Mouse (Mus musculus): Measurements from ENCODE around the gene Ier2. TPM values are rescaled to one million over a fixed set of nuclear protein-coding genes. Genes with fewer than 3 reads are reported as not detected.

The Ier2 gene
- total RNA-seq (2021) = 1 to 10 TPM; 5.9 to 6.5 TPM
- long read RNA-seq, experiment 1, transcript Ier2-201 (1 exons, 1,522 nt) = major isoform, 25 of 25 reads
- long read RNA-seq, experiment 1, partial matches to known transcripts = 0 of 25 reads
- long read RNA-seq, experiment 1, other reads (novel, unspliced or antisense) = 0 of 25 reads
- long read RNA-seq, experiment 2, transcript Ier2-201 (1 exons, 1,522 nt) = major isoform, 20 of 20 reads
- long read RNA-seq, experiment 2, partial matches to known transcripts = 0 of 20 reads
- long read RNA-seq, experiment 2, other reads (novel, unspliced or antisense) = 0 of 20 reads

- DNase-seq = peak; percentile 95
- Histone ChIP-seq H3K27ac (peak within 1 kb of the TSS; percentile 98), H3K4me3 (peak within 1 kb of the TSS; percentile 85)
- no peak; the same call in 1 of the 2 replicates for TF ChIP-seq CTCF (IDR thresholded peaks at IDR 0.05)
- intact Hi-C loops (cut with DNase I) = loop anchor here (10.0 kb wide), 1 partner anchor 312 kb away; the partner anchor contains the start of gene Junb
Measured at GRCm38 (mm10) chr8:84662581-84663065, at the start of gene Ier2. Ier2 (minus strand) TSS chr8:84662852.

- intact Hi-C loops (cut with DNase I) = no loop called here
- TF ChIP-seq CTCF (IDR thresholded peaks at IDR 0.05) = no peak
- Histone ChIP-seq H3K27ac (peak overlapping the region; percentile 87), H3K4me3 (peak overlapping the region; percentile 43)
- peak; percentile 77 for DNase-seq
Measured at GRCm38 (mm10) chr8:84711933-84712758, 49.5 kb upstream of the Ier2 start.

- H3K27ac ChIP-seq = peak overlapping the region; percentile 87
- intact Hi-C loops (cut with DNase I) = no loop called here
- TF ChIP-seq CTCF (IDR thresholded peaks at IDR 0.05) = no peak
- DNase-seq = peak; percentile 29
- no peak overlapping the region for H3K4me3 ChIP-seq
Measured at GRCm38 (mm10) chr8:84711312-84711711, 48.7 kb upstream of the Ier2 start.

GRCm38 (mm10) chr8:84709931-84710330 is 47.3 kb upstream of the Ier2 start:
- Histone ChIP-seq H3K4me3 (no peak overlapping the region), H3K27ac (peak overlapping the region; percentile 87)
- peak; percentile 56 for DNase-seq
- TF ChIP-seq CTCF (IDR thresholded peaks at IDR 0.05) = no peak
- intact Hi-C loops (cut with DNase I) = loop anchor here (1.0 to 2.0 kb wide), 2 partner anchors 57 to 102 kb away; no protein-coding TSS in a partner anchor

GRCm38 (mm10) chr8:84708774-84709475 is 46.3 kb upstream of the Ier2 start:
- Histone ChIP-seq H3K4me3 (peak overlapping the region; percentile 15; the same call in 1 of the 2 replicates), H3K27ac (peak overlapping the region; percentile 87)
- DNase-seq = peak; percentile 92
- TF ChIP-seq CTCF (IDR thresholded peaks at IDR 0.05) = peak; percentile 98; the same call in 1 of the 2 replicates
- intact Hi-C loops (cut with DNase I) = loop anchor here (1.0 to 2.0 kb wide), 2 partner anchors 58 to 103 kb away; no protein-coding TSS in a partner anchor

- Histone ChIP-seq H3K27ac (peak overlapping the region; percentile 87), H3K4me3 (peak overlapping the region; percentile 58)
- intact Hi-C loops (cut with DNase I) = loop anchor here (2.0 kb wide), 1 partner anchor 59 kb away; no protein-coding TSS in a partner anchor
- TF ChIP-seq CTCF (IDR thresholded peaks at IDR 0.05) = no peak
- peak; percentile 73 for DNase-seq
Measured at GRCm38 (mm10) chr8:84708071-84708541, 45.5 kb upstream of the Ier2 start.

- no peak for TF ChIP-seq CTCF (IDR thresholded peaks at IDR 0.05)
- peak; percentile 70 for DNase-seq
- H3K27ac ChIP-seq = peak overlapping the region; percentile 87
- intact Hi-C loops (cut with DNase I) = no loop called here
- H3K4me3 ChIP-seq = peak overlapping the region; percentile 58
Measured at GRCm38 (mm10) chr8:84707267-84707883, 44.7 kb upstream of the Ier2 start.

- TF ChIP-seq CTCF (IDR thresholded peaks at IDR 0.05) = no peak
- Histone ChIP-seq H3K4me3 (peak overlapping the region; percentile 58), H3K27ac (peak overlapping the region; percentile 87)
- intact Hi-C loops (cut with DNase I) = no loop called here
- peak; percentile 79 for DNase-seq
Measured at GRCm38 (mm10) chr8:84706610-84707266, 44.1 kb upstream of the Ier2 start.

- intact Hi-C loops (cut with DNase I) = no loop called here
- H3K4me3 ChIP-seq = peak overlapping the region; percentile 58
- no peak for DNase-seq
- no peak for TF ChIP-seq CTCF (IDR thresholded peaks at IDR 0.05)
- peak overlapping the region; percentile 87 for H3K27ac ChIP-seq
Measured at GRCm38 (mm10) chr8:84705960-84706359, 43.3 kb upstream of the Ier2 start.

GRCm38 (mm10) chr8:84704867-84705831 is 42.5 kb upstream of the Ier2 start:
- Histone ChIP-seq H3K27ac (peak overlapping the region; percentile 87), H3K4me3 (peak overlapping the region; percentile 58)
- peak; percentile 66 for DNase-seq
- intact Hi-C loops (cut with DNase I) = loop anchor here (5.0 kb wide), 1 partner anchor 32 kb away; no protein-coding TSS in a partner anchor
- TF ChIP-seq CTCF (IDR thresholded peaks at IDR 0.05) = no peak

Measured in gastrocnemius, adult 2 months (tissue).